Mouse (Mus musculus) forebrain, postnatal 0 days (tissue): ENCODE measurements around the gene Eps8l2. TPM values are rescaled to one million over a fixed set of nuclear protein-coding genes. Genes with fewer than 3 reads are reported as not detected.

Source experiments
- ATAC-seq: fragments of 200-750 bp; cut with Nextera tagmentation; 2 replicates; pipeline ENCODE4 v1.8.0; 2017; ENCODE audit warnings: mild to moderate bottlenecking, moderate library complexity
- DNase-seq: peaks from one replicate; pipeline ENCODE4 v3.0.0-alpha.2; 2015
- H3K27ac ChIP-seq: fragments of 300-500 bp; sonication (generic); 2 replicates; pipeline ENCODE4 v1.5.1; 2014; ENCODE audit warnings: low read depth, mild to moderate bottlenecking, antibody characterized with exemption, low read length, moderate library complexity, mixed read lengths
- H3K27me3 ChIP-seq: fragments of 300-500 bp; sonication (generic); 2 replicates; pipeline ENCODE4 v1.6.1; 2014; ENCODE audit warnings: mild to moderate bottlenecking, low read length, mixed read lengths; ENCODE audit not compliant: insufficient read depth
- H3K36me3 ChIP-seq: fragments of 300-500 bp; sonication (generic); 2 replicates; pipeline ENCODE4 v1.6.1; 2014; ENCODE audit warnings: mild to moderate bottlenecking, moderate library complexity; ENCODE audit not compliant: insufficient read depth
- H3K4me1 ChIP-seq: fragments of 300-500 bp; sonication (generic); 2 replicates; pipeline ENCODE4 v1.6.1; 2014; ENCODE audit warnings: antibody characterized with exemption; ENCODE audit not compliant: insufficient read depth
- H3K4me2 ChIP-seq: fragments of 300-500 bp; sonication (generic); 2 replicates; pipeline ENCODE4 v1.6.1; 2014; ENCODE audit warnings: low read depth, mild to moderate bottlenecking, moderate library complexity
- H3K4me3 ChIP-seq: fragments of 300-500 bp; sonication (generic); 2 replicates; pipeline ENCODE4 v1.5.1; 2014; ENCODE audit warnings: low read depth, low read length, mixed read lengths
- H3K9ac ChIP-seq: fragments of 300-500 bp; sonication (generic); 2 replicates; pipeline ENCODE4 v1.6.1; 2014; ENCODE audit warnings: mild to moderate bottlenecking
- H3K9me3 ChIP-seq: fragments of 300-500 bp; sonication (generic); 2 replicates; pipeline ENCODE4 v1.6.1; 2016; ENCODE audit warnings: low read length
- CTCF ChIP-seq: sonication (generic); IDR thresholded peaks from 2 replicates; pipeline ENCODE4 v1.5.1; 2016; ENCODE audit warnings: antibody characterized with exemption, control low read depth, low read depth
- WGBS: fragments of 180-500 bp; shearing (Covaris S2); extraction: QIAGEN DNeasy Blood & Tissue Kit; methylation state at CpG from one replicate; pipeline ENCODE4 v1.1.7; 2014; 5-methylcytosine and 5-hydroxymethylcytosine counted together
- polyA plus RNA-seq: library from polyadenylated mRNA; unstranded; fragments of >200 nt; fragmentation: Nextera tagmentation; extraction: Ambion mirVana; gene quantifications from 2 replicates; pipeline ENCODE4 v1.2.1, GENCODE M21; 2015
- total RNA-seq: library from RNA; depleted of rRNA; stranded (reverse); fragments of >200 nt; gene quantifications from 2 replicates; pipeline ENCODE4 v1.2.3, GENCODE M21; 2014

Eps8l2 gene
- total and polyA plus RNA-seq, 2 experiments from 2014 or later, result 0.74 to 1.0 TPM

- no peak overlapping the region for H3K4me2 ChIP-seq
- H3K27ac ChIP-seq, result no peak overlapping the region
- no peaks in the 10 kb centered on the region for H3K27me3 ChIP-seq
- no peak for TF ChIP-seq CTCF
- ATAC-seq (no peak), DNase-seq (no peak)
- H3K4me3 ChIP-seq, result no peak overlapping the region
- WGBS, result 84% methylated on average over 7 of the region's 7 CpGs
- no peak overlapping the region for H3K9ac ChIP-seq
- no peaks in the 10 kb centered on the region for H3K4me1 ChIP-seq
- 0 out of 2 replicates have a peak, but pooled peaks cover 6% of the 10 kb centered on the region for H3K36me3 ChIP-seq
- no peaks in the 10 kb centered on the region for H3K9me3 ChIP-seq
Measured at GRCm38 (mm10) chr7:141340023-141340422, 1.3 kb downstream of the Eps8l2 start.

- Histone ChIP-seq H3K4me3 (no peak overlapping the region), H3K9ac (no peak overlapping the region), H3K9me3 (no peaks in the 10 kb centered on the region), H3K36me3 (0 out of 2 replicates have a peak, but pooled peaks cover 6% of the 10 kb centered on the region), H3K4me2 (no peak overlapping the region), H3K27ac (no peak overlapping the region), H3K4me1 (no peaks in the 10 kb centered on the region), H3K27me3 (no peaks in the 10 kb centered on the region)
- 74% methylated on average over 6 of the region's 6 CpGs for WGBS
- DNase-seq (no peak), ATAC-seq (no peak)
- no peak for TF ChIP-seq CTCF
Measured at GRCm38 (mm10) chr7:141340476-141340875, 1.8 kb downstream of the Eps8l2 start.

GRCm38 (mm10) chr7:141341689-141342226 lies 3.1 kb downstream of the Eps8l2 start:
- H3K4me1 ChIP-seq, result no peaks in the 10 kb centered on the region
- H3K9ac ChIP-seq, result no peak overlapping the region
- no peak overlapping the region for H3K4me3 ChIP-seq
- no peak overlapping the region for H3K27ac ChIP-seq
- no peak overlapping the region for H3K4me2 ChIP-seq
- no peaks in the 10 kb centered on the region for H3K9me3 ChIP-seq
- H3K36me3 ChIP-seq, result no peaks in the 10 kb centered on the region
- DNase-seq (no peak), ATAC-seq (no peak)
- 78% methylated on average over 10 of the region's 10 CpGs for WGBS
- H3K27me3 ChIP-seq, result no peaks in the 10 kb centered on the region
- TF ChIP-seq CTCF, result no peak

GRCm38 (mm10) chr7:141343230-141343629 lies 4.5 kb downstream of the Eps8l2 start:
- no peak overlapping the region for H3K4me2 ChIP-seq
- H3K27ac ChIP-seq, result no peak overlapping the region
- no peak overlapping the region for H3K4me3 ChIP-seq
- no peaks in the 10 kb centered on the region for H3K36me3 ChIP-seq
- no peak for ATAC-seq
- H3K4me1 ChIP-seq, result no peaks in the 10 kb centered on the region
- H3K9ac ChIP-seq, result no peak overlapping the region
- no peak for TF ChIP-seq CTCF
- no peaks in the 10 kb centered on the region for H3K9me3 ChIP-seq
- 62% methylated on average over 2 of the region's 2 CpGs for WGBS
- DNase-seq, result no peak
- H3K27me3 ChIP-seq, result no peaks in the 10 kb centered on the region

- H3K4me1 ChIP-seq, result no peaks in the 10 kb centered on the region
- WGBS, result 80% methylated on average over 7 of the region's 7 CpGs
- DNase-seq (no peak), ATAC-seq (no peak)
- no peaks in the 10 kb centered on the region for H3K27me3 ChIP-seq
- no peaks in the 10 kb centered on the region for H3K36me3 ChIP-seq
- no peak for TF ChIP-seq CTCF
- no peak overlapping the region for H3K9ac ChIP-seq
- no peaks in the 10 kb centered on the region for H3K9me3 ChIP-seq
- no peak overlapping the region for H3K4me2 ChIP-seq
- no peak overlapping the region for H3K27ac ChIP-seq
- H3K4me3 ChIP-seq, result no peak overlapping the region
Measured at GRCm38 (mm10) chr7:141343696-141344095, 5.0 kb downstream of the Eps8l2 start.

GRCm38 (mm10) chr7:141344787-141345186 lies 6.1 kb downstream of the Eps8l2 start:
- ATAC-seq, result no peak
- H3K4me3 ChIP-seq, result no peak overlapping the region
- no peak overlapping the region for H3K4me2 ChIP-seq
- DNase-seq, result no peak
- no peaks in the 10 kb centered on the region for H3K36me3 ChIP-seq
- 90% methylated on average over 5 of the region's 5 CpGs for WGBS
- no peaks in the 10 kb centered on the region for H3K27me3 ChIP-seq
- no peak overlapping the region for H3K9ac ChIP-seq
- no peak overlapping the region for H3K27ac ChIP-seq
- TF ChIP-seq CTCF, result no peak
- H3K9me3 ChIP-seq, result no peaks in the 10 kb centered on the region
- no peaks in the 10 kb centered on the region for H3K4me1 ChIP-seq

- Histone ChIP-seq H3K4me3 (no peak overlapping the region), H3K36me3 (no peaks in the 10 kb centered on the region), H3K4me2 (no peak overlapping the region), H3K9ac (no peak overlapping the region), H3K27ac (no peak overlapping the region), H3K4me1 (0 out of 2 replicates have a peak, but pooled peaks cover 8% of the 10 kb centered on the region), H3K9me3 (no peaks in the 10 kb centered on the region), H3K27me3 (no peaks in the 10 kb centered on the region)
- 84% methylated on average over 6 of the region's 6 CpGs for WGBS
- no peak for TF ChIP-seq CTCF
- no peak for DNase-seq
- ATAC-seq, result no peak
Measured at GRCm38 (mm10) chr7:141351061-141351460, 12.4 kb downstream of the Eps8l2 start.
